Mouse (Mus musculus) monocyte, adult 2 months (primary cell): Measurements from ENCODE around the gene Gm20388.
"Not testable (repeated sequence)": the region's sequence is repeated elsewhere in the genome, so short reads cannot be mapped to it uniquely, and the experiment has no call there.

Experiments
- DNase-seq, 2 experiments: peaks; one replicate each; pipeline ENCODE4 v3.0.0; 2022; ENCODE audit warnings: low spot score in 2 of 2, low read depth in 1 of 2

Gm20388 gene

DNA sequence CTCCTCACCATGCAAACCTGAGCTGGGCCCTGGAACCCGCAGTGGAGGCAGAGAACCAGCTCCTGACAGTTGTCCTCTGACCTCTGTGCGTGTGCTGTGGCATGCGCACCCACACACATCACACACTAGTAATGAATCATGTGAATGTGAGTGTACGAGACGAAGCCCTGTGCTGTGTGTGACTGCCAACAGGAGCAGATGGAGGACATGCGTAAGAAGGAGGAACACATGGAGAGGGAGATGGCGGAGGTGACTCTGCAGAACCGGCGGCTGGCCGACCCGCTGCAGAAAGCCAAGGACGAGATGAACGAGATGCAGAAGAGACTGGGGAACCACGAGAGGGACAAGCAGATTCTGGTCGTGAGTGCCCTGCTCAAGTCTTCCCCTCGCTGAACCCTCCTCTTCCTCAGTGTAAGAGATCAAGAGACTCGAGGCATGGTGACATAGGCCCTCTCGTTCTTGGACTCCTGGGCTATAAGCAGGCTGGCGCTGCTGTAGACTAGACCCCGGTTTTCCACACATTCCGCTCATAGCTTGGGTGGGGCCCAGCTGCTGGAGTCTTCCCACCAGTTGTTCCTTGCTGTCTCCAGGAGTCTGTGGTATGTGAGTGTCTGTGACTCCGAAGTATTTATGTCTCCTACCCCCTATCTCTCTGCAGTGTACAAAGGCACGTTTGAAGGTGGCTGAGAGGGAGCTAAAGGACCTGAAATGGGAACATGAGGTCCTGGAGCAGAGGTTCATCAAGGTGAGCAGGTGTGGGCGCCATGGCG, 3617.3 kb downstream of the Gm20388 start:
- no peak for DNase-seq

DNA sequence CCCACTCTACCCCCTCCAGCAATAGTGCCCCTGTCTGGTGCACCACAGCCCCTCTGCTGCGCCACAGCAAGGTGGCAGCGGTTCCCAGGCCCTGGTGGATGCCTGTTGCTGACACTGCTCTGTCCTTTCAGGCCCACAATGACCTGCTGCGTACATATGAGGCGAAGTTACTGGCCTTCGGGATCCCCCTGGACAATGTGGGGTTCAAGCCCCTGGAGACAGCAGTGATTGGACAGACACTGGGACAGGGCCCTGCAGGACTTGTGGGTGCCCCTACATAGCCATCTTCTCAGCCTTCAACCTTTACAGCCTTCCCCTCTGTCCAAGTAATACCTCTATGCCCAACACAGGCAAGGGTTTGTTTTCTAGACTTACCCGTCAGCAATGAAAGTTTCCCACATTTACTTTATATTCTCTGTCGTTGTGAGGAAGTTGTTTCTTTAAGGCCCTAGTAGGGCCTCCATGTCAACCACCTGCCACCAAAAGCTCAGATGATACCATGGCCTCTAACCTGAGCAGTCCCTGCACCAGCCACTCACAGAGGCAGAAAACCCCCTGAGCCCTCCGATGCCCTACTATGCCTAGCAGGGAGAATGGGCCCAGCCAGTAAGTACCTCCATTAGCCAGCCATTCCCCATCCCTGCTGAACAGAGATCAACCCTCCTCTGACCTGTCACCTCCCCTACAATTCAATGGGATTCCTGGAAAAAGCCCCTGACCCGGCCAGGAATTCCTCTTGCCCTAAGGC, 3625.8 kb downstream of the Gm20388 start:
- no peak for DNase-seq

DNA sequence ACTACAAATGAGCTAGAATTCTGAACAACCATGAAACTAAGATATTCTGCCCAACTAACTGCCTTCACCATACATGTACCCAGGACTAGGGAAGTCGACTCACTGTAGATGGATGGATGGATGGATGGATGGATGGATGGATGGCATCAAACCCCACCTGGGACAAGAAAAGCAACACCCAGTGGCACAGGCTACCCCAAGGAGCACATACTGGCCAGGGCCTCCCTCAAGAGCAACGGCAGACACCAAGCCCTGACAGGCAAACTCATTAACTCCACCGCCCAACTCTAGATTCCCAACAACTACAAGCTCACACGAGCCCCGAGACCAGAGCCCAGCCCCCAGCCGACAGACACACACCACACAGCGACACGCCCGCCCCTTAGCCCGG, 3626.3 kb downstream of the Gm20388 start:
- no peak for DNase-seq

DNA sequence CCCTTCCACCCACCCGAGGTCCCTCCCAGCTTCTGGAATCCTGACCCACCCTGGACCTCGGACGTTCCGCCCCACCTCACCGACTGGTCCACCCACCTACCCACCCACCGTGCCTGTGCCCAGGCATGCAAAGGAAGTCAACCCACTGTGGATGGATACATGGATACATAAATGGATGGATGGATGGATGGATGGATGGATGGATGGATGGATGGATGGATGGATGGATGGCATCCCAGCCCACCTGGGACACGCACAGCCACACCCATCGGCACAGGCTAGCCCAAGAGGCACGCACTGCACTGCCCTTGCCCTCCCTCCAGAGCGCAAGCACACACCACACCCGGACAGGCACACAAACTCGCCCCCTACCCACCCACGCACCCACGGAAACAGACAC, 3627.0 kb downstream of the Gm20388 start:
- peak in 1 of 2 experiments; percentile 23 for DNase-seq

DNA sequence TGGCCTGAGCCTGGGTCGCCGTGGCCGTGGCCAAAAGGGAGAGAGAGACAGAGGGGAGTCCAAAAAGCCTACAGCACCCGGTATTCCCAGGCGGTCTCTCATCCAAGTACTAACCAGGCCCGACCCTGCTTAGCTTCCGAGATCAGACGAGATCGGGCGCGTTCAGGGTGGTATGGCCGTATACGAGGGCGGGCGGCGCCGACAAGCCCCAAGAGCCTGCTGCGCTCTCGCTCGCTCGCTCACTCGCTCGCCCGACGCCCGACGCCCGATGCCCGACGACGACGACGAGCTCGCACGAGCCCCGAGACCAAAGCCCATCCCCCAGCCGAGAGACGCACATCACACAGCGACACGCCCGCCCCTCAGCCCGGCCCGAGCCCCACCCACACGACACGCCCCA, 3653.6 kb downstream of the Gm20388 start:
- not testable (repeated sequence) for DNase-seq

DNA sequence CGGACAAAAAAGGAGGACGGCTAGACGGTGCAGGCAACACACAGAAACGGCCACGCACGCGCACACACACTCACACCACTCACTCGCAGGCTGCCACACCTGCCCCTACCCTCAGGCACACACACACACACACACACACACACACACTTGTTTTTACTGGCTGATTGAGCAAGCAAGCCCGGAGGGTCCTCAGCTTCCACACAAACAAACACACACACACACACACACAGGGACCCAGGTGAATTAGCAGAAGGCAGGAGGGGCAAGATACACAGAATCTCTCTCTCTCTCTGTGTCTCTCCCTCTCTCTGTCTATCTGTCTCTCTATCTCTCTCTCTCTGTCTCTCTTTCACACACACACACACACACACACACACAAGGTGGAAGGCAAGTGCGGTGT, 3664.7 kb downstream of the Gm20388 start:
- DNase-seq, result not testable (repeated sequence)

DNA sequence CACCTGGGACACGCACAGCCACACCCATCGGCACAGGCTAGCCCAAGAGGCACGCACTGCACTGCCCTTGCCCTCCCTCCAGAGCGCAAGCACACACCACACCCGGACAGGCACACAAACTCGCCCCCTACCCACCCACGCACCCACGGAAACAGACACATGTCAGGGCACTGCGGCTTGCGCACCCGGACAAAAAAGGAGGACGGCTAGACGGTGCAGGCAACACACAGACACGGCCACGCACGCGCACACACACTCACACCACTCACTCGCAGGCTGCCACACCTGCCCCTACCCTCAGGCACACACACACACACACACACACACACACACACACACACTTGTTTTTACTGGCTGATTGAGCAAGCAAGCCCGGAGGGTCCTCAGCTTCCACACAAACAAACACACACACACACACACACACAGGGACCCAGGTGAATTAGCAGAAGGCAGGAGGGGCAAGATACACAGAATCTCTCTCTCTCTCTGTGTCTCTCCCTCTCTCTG, 3690.1 kb downstream of the Gm20388 start:
- DNase-seq, result peak; percentile 27 to 39

DNA sequence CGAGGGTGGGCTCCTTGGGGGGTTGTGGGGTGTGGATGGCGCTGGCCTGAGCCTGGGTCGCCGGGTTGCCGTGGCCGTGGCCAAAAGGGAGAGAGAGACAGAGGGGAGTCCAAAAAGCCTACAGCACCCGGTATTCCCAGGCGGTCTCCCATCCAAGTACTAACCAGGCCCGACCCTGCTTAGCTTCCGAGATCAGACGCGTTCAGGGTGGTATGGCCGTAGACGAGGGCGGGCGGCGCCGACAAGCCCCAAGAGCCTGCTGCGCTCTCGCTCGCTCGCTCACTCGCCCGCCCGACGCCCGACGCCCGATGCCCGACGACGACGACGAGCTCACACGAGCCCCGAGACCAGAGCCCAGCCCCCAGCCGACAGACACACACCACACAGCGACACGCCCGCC, 3690.8 kb downstream of the Gm20388 start:
- not testable (repeated sequence) for DNase-seq

DNA sequence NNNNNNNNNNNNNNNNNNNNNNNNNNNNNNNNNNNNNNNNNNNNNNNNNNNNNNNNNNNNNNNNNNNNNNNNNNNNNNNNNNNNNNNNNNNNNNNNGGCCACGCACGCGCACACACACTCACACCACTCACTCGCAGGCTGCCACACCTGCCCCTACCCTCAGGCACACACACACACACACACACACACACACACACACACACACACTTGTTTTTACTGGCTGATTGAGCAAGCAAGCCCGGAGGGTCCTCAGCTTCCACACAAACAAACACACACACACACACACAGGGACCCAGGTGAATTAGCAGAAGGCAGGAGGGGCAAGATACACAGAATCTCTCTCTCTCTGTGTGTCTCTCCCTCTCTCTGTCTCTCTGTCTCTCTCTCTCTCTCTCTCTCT, 3702.0 kb downstream of the Gm20388 start:
- DNase-seq, result not testable (repeated sequence)

DNA sequence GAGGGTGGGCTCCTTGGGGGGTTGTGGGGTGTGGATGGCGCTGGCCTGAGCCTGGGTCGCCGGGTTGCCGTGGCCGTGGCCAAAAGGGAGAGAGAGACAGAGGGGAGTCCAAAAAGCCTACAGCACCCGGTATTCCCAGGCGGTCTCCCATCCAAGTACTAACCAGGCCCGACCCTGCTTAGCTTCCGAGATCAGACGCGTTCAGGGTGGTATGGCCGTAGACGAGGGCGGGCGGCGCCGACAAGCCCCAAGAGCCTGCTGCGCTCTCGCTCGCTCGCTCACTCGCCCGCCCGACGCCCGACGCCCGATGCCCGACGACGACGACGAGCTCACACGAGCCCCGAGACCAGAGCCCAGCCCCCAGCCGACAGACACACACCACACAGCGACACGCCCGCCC, 3712.9 kb downstream of the Gm20388 start:
- DNase-seq, result not testable (repeated sequence)

DNA sequence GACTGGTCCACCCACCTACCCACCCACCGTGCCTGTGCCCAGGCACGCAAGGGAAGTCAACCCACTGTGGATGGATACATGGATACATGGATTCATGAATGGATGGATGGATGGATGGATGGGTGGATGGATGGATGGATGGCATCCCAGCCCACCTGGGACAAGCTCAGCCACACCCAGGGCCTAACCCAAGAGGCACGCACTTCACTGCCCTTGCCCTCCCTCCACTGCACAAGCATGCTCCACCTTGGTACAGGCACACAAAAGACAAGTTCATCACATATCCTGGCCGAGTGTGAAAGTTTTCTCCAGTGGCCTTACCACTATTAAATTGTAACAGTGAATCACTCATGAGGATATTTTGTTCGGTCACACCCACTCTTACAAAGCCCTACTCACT, 3713.6 kb downstream of the Gm20388 start:
- DNase-seq, result no peak

DNA sequence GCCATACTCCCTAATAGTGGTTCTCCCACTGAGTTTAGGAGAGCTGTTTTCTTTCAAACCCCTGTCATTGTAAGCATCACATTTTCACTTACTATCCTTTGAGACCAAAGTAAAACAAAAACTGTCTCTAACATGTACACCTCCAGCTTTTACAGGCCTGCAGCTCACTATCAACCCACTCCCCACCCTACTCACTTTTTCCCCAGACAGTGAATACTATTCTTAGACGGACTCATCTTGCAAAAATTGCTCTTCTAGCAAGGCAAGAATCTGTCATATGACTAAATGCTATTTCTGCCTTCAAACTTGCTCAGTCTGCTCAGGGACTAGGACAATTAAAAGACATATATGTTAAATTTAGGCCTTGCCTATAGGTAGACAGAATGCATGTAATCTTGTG, 3714.1 kb downstream of the Gm20388 start:
- no peak for DNase-seq

DNA sequence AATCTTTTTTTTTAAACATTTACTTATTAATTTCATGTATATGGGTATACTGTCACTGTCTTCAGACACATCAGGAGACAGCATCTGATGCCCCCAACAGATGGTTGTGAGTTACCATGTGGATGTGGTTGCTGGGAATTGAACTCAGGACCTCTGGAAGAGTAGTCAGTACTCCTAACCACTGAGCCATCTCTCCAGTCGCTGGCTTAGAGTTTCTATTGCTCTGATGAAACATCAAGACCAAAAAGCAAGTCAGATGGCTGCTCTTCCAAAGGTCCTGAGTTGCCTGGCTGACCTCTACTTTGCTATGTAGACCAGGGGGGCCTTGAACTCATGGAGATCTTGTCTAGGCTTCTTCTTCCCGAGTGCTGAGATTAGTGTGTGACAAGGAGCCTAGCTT, 3715.1 kb downstream of the Gm20388 start:
- DNase-seq, result no peak

DNA sequence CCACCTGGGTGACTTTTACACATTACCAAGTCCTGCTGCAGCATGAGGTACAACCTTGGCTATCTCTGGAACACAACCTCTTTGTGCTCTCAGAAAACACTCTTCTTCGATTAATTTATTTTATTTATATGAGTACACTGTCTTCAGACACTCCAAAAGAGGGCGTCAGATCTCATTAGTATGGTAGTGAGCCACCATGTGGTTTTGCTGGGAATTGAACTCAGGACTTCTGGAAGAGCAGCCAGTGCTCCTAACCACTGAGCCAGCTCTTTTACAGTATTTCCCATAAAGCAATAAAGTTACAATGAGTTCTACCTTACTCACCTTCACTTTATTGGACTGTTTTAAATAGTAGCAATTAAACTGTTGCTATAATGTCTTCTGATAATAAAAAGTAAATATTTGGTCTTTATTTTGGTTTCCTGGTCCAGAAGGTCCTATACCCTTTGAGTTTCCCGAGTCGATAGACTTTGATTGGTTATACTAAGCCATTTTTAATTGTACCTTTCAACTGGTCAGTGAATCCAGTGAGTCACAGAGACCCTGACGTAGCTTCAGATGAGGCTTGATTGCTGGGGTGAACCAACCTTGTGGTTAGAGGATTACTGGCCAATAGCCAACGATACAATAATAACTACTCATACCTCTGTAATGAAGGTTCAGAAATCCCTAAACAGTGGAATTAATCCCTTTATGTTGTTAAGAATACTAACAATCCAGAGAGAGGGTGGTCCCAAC, 3716.9 kb downstream of the Gm20388 start:
- DNase-seq, result no peak

DNA sequence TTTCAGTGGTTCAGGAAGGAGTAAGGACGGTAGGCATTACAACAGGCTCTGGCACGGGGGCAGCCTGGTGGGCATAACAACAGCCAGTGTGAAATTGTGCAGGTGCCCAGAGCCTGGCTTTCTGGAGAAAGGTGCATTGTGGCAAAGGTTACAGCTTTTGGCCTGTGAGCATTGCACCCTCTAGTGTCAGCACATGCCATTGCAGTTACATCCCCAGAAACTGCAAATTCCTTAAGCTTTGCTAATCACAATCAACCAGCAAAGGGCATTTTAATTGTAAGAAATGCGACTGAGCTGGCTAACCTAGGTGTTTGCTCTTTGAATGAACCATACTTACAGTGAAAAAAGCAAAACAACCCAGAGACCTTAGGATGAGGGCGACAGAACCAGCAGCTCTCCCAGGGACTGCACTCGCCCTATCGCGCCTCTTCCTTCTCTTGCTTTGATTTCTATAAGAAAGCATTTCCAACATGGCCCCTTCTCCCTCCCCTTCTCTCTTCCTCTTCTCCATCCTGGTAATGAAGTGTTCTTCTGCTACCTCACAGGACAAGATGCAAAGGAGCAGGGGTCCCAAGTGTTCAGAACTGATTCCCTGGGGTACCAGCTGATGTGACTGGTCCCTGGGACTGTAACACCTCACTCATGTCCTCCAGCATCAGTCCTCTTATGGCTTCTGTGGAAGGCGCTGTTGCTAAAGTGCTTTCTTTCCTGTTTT, 3717.8 kb downstream of the Gm20388 start:
- DNase-seq, result no peak

DNA sequence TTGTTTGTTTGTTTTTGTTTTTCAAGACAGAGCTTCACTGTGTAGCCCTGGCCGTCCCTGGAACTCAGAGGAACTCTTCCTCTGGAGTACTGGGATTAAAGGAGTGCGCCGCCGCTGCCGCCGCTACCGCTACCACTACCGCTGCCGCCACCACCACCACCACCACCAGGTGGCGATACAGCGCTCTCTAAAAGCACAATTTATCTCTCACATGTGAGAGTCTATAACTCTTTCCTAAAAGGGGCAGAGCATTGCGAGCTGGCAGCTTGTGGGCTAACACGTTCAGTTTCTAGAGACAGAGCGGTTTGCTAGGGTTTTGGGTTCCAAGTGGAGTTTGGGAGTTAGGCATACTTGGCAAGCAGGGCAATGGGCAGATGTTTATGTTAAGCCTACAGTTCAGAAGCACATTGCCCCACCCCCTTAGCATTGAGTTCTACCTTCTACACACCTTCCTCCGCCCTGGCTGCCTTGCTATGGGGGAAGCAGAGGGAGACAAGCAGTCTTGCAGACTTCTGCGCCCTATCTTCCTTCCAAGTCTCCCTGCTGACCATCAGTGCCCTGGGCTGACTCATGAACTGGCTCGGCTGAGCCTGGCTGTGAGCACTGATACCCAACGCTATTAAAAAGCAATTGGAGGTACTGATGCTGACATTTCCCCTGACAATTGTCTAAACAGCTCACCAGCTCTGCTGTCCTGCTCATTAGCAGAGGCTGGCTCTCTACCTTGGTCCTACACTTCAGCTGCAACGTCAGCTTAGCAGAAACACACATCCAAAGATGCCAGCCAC, 3718.5 kb downstream of the Gm20388 start:
- no peak for DNase-seq

DNA sequence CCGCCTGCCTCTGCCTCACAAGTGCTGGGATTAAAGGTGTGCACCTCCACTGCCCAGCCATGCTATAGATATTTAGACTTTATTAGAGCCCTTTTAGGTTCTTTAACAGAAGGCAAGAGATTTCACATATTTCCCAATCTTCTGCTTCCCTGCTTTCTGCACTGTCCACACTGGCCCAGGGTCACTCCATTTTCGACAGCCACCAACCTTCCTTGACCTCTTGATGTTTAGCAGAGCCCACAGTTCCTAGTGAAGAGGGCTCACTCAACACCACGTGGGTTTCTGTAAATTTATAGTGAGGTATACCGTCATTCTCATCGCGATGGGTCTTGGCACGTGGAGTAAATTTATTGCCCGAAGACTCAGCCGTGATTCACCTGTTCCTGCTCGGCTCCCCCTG, 3719.4 kb downstream of the Gm20388 start:
- no peak for DNase-seq

DNA sequence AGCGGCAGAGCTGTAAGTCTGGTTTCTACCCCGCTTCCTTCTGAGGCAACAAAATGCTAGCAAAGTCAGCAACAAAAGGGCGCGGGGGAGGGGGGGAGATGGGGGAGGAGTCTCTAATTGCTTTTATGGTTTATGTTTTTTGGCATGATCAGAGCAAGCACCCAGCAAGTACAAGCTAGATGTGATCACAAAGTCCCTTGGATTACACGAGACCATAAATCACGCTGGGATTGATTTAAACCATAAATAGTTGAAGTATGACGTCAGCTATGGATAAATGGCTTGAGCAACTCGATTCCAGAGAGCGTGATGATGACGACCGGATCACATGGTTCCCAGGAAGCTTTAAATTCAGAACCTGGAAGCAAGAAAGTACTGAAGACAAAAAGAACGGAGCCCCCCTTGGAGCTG, 3720.2 kb downstream of the Gm20388 start:
- DNase-seq, result no peak

DNA sequence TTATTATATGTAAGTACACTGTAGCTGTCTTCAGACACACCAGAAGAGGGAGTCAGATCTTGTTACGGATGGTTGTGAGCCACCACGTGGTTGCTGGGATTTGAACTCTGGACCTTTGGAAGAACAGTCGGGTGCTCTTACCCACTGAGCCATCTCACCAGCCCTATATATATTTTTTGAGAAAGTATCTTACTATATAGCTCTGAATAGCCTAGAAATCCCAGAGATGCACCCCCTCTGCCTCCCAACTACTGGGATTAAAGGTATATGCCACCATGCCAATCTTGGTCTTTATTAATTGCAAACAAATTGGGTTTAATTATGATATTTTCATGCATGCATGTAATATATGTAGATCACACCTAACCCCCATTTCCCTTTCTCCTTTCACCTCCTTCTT, 3721.1 kb downstream of the Gm20388 start:
- DNase-seq, result not testable (repeated sequence)

DNA sequence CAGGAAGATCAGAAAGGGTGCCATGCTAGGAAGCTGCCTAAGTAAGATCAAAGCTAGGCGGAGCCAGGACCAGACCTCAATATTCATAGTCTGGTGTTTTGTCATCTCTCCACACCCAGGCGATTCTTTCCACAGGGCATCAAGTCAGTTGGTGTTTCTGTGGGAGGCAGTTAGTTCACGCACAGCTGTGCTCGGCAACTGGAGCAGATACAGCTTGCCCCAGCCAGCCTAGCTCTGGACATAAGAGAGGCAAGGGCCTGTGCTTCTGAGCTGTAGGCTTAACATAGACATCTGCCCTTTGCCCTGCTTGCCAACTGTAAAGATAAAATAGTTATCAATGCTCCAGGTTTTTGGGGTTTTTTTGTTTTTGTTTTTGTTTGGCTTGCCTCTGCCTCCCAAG, 3721.6 kb downstream of the Gm20388 start:
- DNase-seq, result no peak
